Mouse (Mus musculus) kidney, adult 2 months (tissue): ENCODE measurements around the gene Mymk.

Experiments
- CTCF ChIP-seq: fragments of 200-500 bp; conservative IDR thresholded peaks from 2 replicates; pipeline ENCODE4 v1.5.1; 2011; ENCODE audit warnings: low read depth, mild to moderate bottlenecking, control low read depth, low read length, moderate library complexity, mixed read lengths; ENCODE audit not compliant: insufficient read depth, insufficient read length
- POLR2A ChIP-seq: fragments of 200-500 bp; IDR thresholded peaks from one replicate; pipeline ENCODE4 v1.6.1; 2011; ENCODE audit warnings: low read depth, low read length, control low read depth

- peak; percentile 88 for TF ChIP-seq CTCF
- TF ChIP-seq POLR2A: no peak
Observed at GRCm38 (mm10) chr2:27017802-27018201, 54.2 kb downstream of the Mymk start.
